Mouse (Mus musculus): ENCODE data around the gene Tbx6. TPM values are rescaled to one million over a fixed set of nuclear protein-coding genes. Genes with fewer than 3 reads are reported as not detected.

The Tbx6 gene
- polyA plus RNA-seq, 1 experiment from 2014 or later, result 0.49 TPM

DNA sequence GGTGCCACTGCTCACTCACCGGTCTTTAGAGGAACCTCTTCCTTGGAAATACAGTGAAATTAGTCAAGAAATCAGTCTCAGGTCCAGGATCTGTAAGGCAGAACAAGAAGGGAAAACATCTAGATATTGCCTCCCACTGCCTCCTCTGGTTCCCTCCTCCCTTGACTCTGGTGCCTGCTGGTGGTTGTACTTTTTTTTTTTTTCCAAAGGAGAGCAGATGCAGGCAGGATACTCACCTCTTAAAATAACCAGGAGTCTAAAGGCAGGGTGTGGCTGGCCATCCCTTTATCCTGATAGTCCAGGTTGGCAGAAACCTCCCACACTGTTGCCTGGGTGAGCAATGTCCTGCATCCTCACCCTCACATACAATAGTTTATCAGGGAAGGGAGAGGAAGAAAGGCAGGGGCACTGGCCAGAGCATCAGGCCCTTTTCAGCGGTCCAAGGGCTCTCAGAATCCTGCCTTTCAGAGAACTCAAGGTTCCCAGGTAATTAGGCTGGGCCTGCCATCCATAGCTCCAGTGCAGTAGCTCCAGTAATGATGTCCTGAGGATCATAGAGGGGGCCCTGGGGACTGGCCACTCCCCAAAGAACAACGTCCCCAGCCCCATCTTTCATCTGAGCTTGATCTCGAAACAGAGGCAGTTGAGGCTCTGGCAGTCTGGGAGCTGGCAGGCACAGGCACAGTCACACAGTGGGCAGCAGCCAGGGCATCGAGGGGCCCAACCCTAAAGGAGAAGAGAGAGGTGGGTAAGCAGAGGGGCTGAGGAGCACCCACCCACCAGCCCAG, 19.2 kb downstream of the Tbx6 start:
- in situ Hi-C loops (cut with MboI; ENCODE audit: low pct_unique_long_range_greater_than_20kb), result no loop called here
- H3K27me3 ChIP-seq, result no peaks in the 10 kb centered on the region
- ChIA-PET POLR2A (interaction anchor here (1.0 to 1.3 kb wide), 3 partner anchors 12 to 25 kb away, joined by 3 to 5 read pairs (median 4); no protein-coding TSS in a partner anchor), CTCF (no interaction called here)
- TF ChIP-seq CTCF (IDR thresholded peaks at IDR 0.05), result no peak
- no peak for DNase-seq (ENCODE audit: low read depth, low spot score)
- ATAC-seq, result no peak

DNA sequence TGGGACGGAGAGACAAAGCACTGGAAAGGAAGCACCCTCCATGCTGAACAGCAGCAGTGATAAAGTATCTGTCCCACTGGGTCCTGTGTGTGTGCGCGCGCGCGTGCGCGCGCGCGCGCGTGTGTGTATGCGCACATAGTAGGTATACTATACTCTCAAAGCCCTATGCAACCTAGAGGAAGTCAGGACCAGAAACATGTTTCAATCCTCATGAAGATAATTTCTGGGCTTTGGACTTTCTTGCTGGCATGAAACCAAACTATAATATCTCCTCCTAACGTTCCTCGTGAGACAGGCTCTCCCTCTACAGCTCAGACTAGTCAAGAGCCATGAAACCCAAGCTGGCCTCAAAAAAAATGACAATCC, 19.8 kb downstream of the Tbx6 start:
- DNase-seq (ENCODE audit: low read depth, low spot score) (no peak), ATAC-seq (no peak)
- CTCF ChIA-PET, result no interaction called here
- TF ChIP-seq CTCF (IDR thresholded peaks at IDR 0.05), result no peak
- no peaks in the 10 kb centered on the region for H3K27me3 ChIP-seq
- POLR2A ChIA-PET, result interaction anchor here (1.3 kb wide), 1 partner anchor 11 kb away, joined by 3 read pairs; no protein-coding TSS in a partner anchor
- in situ Hi-C loops (cut with MboI; ENCODE audit: low pct_unique_long_range_greater_than_20kb), result no loop called here

DNA sequence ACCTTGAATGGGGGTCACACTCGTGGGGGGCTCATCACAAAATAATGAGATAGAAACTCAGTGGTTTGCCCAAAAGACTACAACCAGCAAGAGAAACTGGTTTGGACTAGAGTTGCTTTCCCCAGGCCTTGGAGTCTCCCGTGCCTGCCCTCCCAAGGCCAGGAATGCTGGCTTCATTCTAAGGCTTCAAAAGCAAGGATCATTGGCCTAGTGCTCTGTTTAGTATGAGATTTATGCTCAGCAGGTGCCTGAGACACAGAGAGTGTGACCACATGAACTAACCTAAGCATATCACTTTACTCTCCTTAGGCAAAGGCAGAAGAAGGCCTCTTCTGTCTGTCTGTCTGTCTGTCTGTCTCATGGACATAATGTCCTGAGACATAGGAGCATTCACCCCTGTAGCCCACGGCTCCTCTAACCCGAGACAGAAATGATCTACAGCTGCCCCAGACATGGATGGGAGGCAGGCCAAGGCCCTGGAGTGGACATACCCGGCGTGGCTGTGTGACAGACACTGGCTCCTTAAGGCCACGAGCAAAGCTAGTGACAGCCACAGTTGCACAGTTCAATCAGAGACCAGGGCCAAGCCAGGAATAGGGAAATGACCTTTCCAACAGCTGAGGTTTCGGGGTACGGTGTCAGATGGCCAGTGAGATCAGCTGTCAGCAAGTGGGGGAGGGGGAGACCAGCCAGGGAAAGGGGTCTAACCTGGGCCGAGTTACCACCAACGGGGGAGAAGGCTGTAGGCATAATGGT, 21.0 kb downstream of the Tbx6 start:
- H3K27me3 ChIP-seq, result no peaks in the 10 kb centered on the region
- DNase-seq (ENCODE audit: low read depth, low spot score), result no peak
- TF ChIP-seq CTCF (IDR thresholded peaks at IDR 0.05), result no peak
- in situ Hi-C loops (cut with MboI; ENCODE audit: low pct_unique_long_range_greater_than_20kb), result no loop called here
- no peak for ATAC-seq
- CTCF ChIA-PET, result no interaction called here
- POLR2A ChIA-PET, result interaction anchor here (0.9 kb wide), 1 partner anchor 9 kb away, joined by 3 read pairs; no protein-coding TSS in a partner anchor

DNA sequence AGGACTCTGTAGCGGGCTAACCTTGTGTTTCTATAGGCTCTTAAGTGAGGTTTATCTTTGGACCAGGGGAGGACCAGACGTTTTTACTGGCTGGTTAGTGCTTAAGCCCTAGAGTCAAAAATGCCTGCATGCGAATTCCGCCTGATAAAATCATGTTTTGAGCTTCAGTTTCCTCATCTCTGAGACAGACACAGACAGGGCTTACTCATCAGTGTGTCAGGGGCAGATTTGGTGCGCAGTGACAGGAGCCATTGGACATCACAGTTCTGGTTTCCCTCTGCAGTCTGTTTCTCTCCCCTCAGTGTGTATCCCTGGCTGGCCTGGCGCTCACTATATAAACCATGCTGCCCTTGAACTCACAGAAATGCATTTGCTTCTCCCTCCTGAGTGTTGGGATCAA, 21.9 kb downstream of the Tbx6 start:
- ATAC-seq (no peak), DNase-seq (ENCODE audit: low read depth, low spot score) (no peak)
- H3K27me3 ChIP-seq, result no peaks in the 10 kb centered on the region
- ChIA-PET CTCF (no interaction called here), POLR2A (no interaction called here)
- TF ChIP-seq CTCF (IDR thresholded peaks at IDR 0.05), result no peak
- in situ Hi-C loops (cut with MboI; ENCODE audit: low pct_unique_long_range_greater_than_20kb), result no loop called here

DNA sequence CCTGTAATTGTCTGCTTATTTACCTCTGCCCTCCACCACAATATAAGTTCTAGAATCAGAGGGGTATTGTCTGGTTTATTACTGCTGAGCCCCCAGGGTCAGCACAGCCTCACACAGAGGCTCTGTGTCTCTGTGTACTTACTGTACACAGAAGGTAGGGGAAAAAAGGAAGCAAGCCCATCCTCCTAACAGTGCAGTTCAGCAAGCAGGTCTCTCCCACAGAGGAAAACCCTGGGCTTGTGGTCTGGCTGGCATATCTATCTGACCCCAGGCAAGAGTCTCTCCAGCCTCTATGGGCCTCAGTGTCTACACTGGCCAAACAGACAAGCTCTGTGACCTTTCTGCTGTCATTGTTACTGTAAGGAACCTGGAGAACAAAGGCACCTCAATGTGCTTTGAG, 22.5 kb downstream of the Tbx6 start:
- no peak for DNase-seq (ENCODE audit: low read depth, low spot score)
- POLR2A ChIA-PET, result no interaction called here
- in situ Hi-C loops (cut with MboI; ENCODE audit: low pct_unique_long_range_greater_than_20kb), result no loop called here
- TF ChIP-seq CTCF (IDR thresholded peaks at IDR 0.05), result no peak
- H3K27me3 ChIP-seq, result no peaks in the 10 kb centered on the region
- no peak for ATAC-seq
- CTCF ChIA-PET, result no interaction called here

DNA sequence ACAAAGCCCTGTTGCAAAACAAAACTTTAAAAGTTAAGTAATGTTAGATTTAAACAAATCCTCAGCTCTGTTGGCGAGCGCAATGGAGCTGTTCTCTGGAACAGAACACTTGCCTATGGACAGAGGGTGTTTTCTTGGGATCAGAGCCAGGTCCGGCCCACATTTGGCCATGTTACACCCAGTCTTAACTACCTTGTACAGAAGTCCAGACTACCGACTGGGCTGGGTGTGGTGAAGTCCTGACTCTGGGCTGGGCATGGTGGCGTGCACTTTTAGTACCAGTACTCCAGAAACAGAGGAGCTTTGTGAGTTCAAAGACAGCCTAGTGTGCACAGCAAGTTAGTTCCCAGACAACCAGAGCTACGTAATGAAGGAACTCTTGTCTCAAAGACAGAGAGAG, 25.7 kb downstream of the Tbx6 start:
- CTCF ChIA-PET, result no interaction called here
- no peak for DNase-seq (ENCODE audit: low read depth, low spot score)

DNA sequence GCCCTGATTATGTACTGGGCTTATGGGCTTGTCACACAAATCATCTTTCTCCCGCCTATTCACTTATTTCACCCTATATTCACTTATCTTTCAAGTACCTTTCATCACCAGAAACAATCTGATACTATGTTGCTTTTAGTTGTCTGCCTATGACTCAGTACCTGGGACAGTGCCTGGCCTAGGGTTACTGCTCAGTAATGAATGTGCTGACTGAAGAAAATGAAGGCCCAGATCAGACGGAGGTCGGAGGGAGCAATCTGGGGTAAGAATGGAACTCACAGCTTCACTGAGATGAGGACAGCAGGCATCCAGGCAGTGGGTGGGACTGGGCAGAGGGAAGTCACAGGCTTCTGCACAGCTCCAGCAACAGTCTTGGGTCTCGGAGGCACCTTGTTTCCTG, 26.1 kb downstream of the Tbx6 start:
- ChIA-PET POLR2A (interaction anchor here (0.6 kb wide), 1 partner anchor 13 kb away, joined by 3 read pairs; no protein-coding TSS in a partner anchor), CTCF (no interaction called here)
- no peak for DNase-seq (ENCODE audit: low read depth, low spot score)
- TF ChIP-seq CTCF (IDR thresholded peaks at IDR 0.05), result no peak
- no peak for ATAC-seq
- in situ Hi-C loops (cut with MboI; ENCODE audit: low pct_unique_long_range_greater_than_20kb), result no loop called here
- no peaks in the 10 kb centered on the region for H3K27me3 ChIP-seq

More for the DNA sequence above, 25.7 kb downstream of the Tbx6 start:
- no peak for ATAC-seq
- H3K27me3 ChIP-seq, result no peaks in the 10 kb centered on the region
- POLR2A ChIA-PET, result interaction anchor here (0.6 kb wide), 1 partner anchor 13 kb away, joined by 3 read pairs; no protein-coding TSS in a partner anchor
- in situ Hi-C loops (cut with MboI; ENCODE audit: low pct_unique_long_range_greater_than_20kb), result no loop called here
- no peak for TF ChIP-seq CTCF (IDR thresholded peaks at IDR 0.05)

DNA sequence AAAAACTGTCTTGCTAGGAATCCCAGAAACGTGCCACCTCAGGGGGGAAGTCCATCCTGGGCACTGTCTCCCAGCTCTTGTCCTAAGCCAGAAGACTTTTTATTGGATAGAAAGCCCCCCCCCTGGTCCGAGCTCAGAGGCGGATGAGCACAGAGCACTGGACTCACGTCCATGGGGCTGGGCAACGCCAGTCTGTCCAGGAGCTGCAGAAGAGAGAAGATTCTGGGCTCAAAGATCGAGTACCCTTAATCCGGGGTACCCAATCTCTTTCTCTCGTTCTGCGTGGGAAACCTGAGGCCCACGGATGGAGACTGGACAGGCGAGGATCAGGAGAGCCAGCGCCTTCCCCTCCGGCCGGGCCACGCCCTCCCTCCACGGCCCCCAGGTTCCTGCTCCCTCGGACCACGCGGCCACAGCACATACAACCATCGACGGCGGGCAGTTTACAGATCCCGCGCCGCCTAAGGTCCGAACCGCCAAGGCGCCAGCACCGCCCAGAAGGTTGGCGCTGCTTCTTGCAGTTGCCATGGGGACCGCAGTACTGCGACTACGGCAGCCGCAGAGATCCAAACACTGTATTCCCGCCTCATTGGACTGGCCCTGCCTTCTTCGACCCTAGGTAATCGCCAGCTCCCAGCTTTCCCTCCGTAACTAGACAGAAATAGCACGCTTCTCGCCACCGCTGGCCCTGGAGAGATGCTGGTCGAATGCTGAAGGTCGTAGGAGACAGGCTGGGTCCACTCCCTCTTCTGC, 27.6 kb downstream of the Tbx6 start:
- no peaks in the 10 kb centered on the region for H3K27me3 ChIP-seq
- ChIA-PET CTCF (no interaction called here), POLR2A (interaction anchor here (0.6 kb wide), 1 partner anchor 72 kb away, joined by 3 read pairs; no protein-coding TSS in a partner anchor)
- in situ Hi-C loops (cut with MboI; ENCODE audit: low pct_unique_long_range_greater_than_20kb), result no loop called here
- no peak for TF ChIP-seq CTCF (IDR thresholded peaks at IDR 0.05)
- ATAC-seq, result peak; percentile 83
- no peak for DNase-seq (ENCODE audit: low read depth, low spot score)

DNA sequence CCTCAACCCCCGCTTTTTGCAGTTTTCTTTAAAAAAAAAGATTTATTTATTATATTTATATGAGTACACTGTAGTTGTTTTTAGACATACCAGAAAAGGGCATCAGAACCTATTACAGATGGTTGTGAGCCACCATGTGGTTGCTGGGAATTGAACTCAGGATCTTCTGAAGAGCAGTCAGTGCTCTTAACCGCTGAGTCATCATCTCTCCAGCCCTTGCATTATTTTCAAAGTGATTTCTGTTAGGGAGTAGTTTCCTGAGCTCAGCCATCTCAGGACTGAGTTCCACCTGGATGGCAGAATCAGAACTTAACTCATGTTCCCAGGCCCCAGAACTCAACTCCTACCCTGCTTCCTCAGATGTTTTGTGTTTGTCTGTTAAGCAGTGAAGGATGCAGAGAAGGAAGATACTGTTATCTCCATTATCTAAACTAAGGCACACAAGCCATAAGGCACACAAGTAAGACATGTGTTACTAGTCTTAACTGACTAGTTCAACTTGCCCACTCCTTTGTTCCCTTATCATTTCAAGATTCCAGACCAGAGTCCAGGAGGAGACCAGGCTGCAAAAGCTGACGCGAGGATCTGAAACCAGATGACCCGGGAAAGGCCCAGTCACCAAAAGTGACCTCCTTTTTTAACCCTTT, 28.6 kb downstream of the Tbx6 start:
- CTCF ChIA-PET, result interaction anchor here (0.8 to 1.4 kb wide), 3 partner anchors 12 to 301 kb away, joined by 3 to 6 read pairs (median 3); no protein-coding TSS in a partner anchor
- in situ Hi-C loops (cut with MboI; ENCODE audit: low pct_unique_long_range_greater_than_20kb), result no loop called here
- H3K27me3 ChIP-seq, result no peaks in the 10 kb centered on the region
- TF ChIP-seq CTCF (IDR thresholded peaks at IDR 0.05), result no peak
- DNase-seq (ENCODE audit: low read depth, low spot score) (no peak), ATAC-seq (no peak)
- POLR2A ChIA-PET, result interaction anchor here (0.8 kb wide), 1 partner anchor 13 kb away, joined by 3 read pairs; no protein-coding TSS in a partner anchor

DNA sequence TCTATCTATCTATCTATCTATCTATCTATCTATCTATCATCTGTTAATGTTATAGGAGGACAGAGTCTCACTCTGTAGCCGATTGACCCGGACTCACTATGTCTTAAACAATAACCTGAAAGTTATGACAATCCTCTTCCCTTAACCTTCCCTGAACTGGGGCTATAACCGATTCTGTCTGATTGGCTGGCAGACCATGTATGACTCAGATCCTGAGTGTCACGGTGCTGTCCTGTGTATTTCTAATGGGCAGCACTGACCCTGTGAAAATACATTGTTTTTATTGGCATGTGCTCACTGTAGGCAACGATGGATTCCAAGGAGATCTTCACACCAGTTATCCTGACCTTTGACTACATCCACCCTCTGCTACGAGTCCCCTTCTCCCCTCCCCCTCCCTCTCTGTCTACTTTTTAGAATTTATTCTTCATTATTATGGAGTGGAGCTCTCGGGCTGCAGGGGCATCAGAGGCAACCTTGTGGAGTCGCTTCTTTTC, 34.5 kb downstream of the Tbx6 start:
- in situ Hi-C loops (cut with MboI; ENCODE audit: low pct_unique_long_range_greater_than_20kb), result no loop called here
- no peak for ATAC-seq
- no peaks in the 10 kb centered on the region for H3K27me3 ChIP-seq
- ChIA-PET CTCF (no interaction called here), POLR2A (no interaction called here)
- no peak for DNase-seq (ENCODE audit: low read depth, low spot score)
- no peak for TF ChIP-seq CTCF (IDR thresholded peaks at IDR 0.05)

Data from Patski (cell line).